Mouse (Mus musculus): ENCODE measurements around the gene Pdia5.

DNA sequence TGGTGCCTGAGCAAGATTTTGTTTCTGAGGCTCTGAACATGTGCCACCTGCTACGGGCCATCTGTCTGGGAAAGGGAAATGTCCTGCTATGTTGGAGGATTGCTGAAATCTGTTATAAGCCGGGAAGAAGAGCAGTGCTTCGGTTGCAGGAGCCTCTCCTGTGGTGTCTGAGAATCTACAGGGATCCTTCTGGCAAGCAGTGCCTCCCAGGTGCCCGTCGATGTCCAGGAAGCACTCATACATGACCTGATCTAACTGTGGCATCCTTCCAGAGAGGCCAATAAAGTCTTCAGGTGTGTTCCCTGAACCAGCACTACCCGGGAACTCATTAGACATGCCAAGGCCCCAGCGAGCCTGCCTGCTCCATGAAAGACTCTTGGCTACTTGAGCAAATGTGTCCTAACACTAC is 33.7 kb downstream of the Pdia5 start:
- TF ChIP-seq CTCF (IDR thresholded peaks at IDR 0.05; ENCODE audit: insufficient read depth, low read length), result no peak
- no peak for TF ChIP-seq POLR2A (IDR thresholded peaks at IDR 0.05; ENCODE audit: borderline replicate concordance, extremely low read depth, low read depth, low read length)
